Mouse (Mus musculus) right cerebral cortex, postnatal 10 days (tissue): Measurements from ENCODE around the gene Cldn10.

Source experiments
- DNase-seq, 2 experiments: peaks; one replicate each; pipeline ENCODE4 v3.0.0; 2021; ENCODE audit warnings: low spot score in 2 of 2

Cldn10 gene

GRCm38 (mm10) chr14:118862253-118862652, 74.5 kb downstream of the Cldn10 start:
- DNase-seq: no peak

- no peak for DNase-seq
Observed at GRCm38 (mm10) chr14:118864905-118865304, 77.2 kb downstream of the Cldn10 start.

GRCm38 (mm10) chr14:118866014-118866811, 78.5 kb downstream of the Cldn10 start:
- DNase-seq: no peak

DNA sequence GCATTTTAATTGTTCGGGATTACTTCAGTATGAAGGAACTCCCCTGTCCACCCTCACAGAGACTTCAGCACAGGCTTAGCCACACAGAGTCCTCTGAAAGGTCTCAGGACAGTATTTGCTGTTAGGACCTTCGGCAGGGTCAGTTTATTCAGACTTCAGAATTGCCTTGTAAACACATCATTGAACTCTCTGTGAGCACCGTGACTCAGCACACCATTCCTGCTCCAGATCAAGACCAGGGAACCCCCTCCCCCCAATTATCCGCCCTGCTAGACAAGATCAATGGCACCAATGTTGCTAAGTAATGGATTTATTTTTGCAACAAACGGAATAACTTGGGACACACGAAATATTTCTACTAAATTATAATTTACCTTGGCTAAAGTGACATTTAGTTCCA, 79.7 kb downstream of the Cldn10 start:
- DNase-seq: no peak

GRCm38 (mm10) chr14:118868102-118868724, 80.5 kb downstream of the Cldn10 start:
- peak; percentile 74 to 81 for DNase-seq

- no peak for DNase-seq
Observed at GRCm38 (mm10) chr14:118869712-118870111, 82.0 kb downstream of the Cldn10 start.

- no peak for DNase-seq
Observed at GRCm38 (mm10) chr14:118874126-118874525, 86.4 kb downstream of the Cldn10 start.

DNA sequence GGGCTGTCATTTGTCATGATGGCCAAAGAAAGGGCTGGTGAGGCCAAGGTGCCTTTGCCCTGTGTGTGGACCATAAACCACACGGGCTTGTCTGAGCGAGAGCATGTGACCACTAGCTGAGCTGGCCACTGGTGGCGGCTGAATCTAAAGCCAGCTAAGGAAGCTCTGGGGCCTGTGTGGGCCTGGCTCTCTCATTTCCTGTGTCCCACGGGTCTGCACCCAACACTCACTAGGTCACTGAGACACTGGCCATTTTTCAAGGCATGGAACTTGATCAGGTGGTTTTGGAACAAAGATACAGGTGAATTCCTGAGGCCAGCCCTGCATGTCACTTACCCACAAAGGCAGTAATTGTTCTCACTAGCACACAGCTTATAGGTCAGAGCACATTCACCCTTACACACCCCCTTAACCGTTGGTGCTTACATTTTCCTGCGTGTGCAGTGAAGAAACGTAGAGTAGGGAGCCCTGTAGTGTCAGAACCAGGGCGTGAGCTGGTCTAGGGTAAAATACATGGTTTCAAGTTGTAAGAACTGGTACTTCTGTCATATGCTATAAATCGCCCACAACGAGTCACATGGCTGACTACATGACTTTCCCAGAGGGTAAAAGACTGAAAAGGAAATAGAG, 87.2 kb downstream of the Cldn10 start:
- DNase-seq: no peak

GRCm38 (mm10) chr14:118878346-118878910, 90.7 kb downstream of the Cldn10 start:
- DNase-seq: no peak

DNA sequence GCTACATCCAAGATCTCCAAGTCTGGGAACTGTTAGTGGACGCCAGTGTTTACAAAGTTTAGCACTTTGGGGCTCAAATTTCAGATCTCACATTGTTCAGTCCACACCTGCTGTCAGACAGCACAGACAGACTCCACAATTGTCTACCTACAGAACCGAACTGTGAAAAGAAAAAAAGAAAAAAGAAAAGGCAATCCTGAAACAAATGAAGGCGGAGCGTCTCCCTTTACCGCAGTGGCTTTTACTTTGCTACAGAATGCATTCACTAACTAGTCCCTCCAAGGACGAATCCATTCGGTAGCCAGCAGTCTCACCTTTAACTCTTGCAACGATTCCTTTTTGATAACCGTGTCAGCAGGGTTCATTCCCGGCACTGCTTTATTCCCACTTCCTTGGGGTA, 93.0 kb downstream of the Cldn10 start:
- no peak for DNase-seq

DNA sequence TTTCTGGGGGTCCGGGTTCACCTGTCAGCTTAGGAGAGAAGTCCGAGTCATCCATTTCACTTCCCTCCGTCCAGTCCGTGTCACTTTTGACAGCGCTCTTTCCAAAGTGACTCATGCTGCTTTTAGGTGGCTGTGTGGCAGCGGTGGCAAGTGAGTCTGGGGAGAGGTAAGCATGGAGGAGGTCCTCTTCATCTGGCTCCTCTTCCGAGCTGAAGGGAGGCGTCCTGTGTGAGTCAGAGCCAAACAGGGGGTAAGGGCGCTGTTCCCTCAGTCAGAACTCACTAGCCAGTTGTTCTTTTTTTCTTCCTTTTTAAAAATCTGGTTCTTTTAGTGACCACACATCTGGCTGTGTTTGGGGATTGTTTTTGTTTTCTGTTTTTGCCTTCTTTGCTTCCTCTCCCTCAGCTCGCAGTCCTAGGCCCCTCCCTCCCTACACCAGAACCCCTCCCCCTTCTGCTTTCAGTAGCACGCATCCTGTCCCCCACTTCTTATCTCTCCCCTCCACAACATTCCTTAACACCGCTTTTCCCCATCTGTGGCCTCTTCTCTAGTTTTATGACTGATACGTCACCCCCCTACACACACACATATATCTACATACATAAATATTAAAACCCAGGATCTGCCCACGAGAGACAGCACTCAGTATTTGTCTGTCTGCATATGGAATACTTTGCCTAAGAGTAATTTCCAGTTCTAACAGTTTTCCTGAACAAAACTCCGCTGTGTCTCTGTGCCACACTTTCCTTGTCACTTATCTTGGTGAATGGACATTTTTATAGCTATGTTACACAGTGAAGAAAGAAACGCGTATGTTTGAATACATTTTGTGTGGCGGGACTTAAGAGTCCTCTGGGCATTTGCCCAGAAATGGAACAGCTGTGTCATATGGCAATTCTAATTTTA, 95.9 kb downstream of the Cldn10 start:
- DNase-seq: no peak

DNA sequence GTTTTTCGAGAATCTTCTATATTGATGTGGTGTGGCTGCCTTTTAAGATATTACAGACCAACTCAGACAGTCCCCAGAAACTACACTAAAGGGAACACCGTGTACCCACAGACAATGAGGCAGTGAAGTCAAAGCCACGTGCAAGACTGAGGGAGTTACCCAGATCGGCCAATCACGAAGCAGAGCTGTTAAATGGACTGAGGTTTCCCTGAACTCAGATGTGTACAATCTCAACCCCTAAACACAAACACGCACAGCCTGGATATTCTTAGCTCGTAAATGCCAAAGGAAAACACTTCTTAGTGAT, 96.5 kb downstream of the Cldn10 start:
- no peak for DNase-seq

DNA sequence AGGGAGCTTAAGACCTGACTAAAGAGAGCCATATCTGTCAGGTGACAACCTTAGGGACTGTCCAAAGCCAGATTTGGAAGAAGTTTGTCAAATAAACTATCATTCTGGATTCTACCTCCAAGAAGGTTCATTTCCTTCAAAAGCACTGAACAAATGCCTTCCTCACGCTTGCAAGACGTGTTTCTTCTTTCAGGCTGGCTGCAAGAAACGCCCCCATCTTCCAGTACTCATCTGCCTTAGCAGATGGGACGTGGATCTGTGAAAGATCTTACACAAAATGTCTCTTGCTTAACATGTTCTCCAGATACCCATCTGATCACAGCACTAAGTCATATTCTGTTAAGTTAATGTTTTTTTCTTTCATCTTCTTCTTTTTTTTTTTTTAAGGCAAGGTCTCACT, 102.4 kb downstream of the Cldn10 start:
- peak; percentile 57 to 80 for DNase-seq

DNA sequence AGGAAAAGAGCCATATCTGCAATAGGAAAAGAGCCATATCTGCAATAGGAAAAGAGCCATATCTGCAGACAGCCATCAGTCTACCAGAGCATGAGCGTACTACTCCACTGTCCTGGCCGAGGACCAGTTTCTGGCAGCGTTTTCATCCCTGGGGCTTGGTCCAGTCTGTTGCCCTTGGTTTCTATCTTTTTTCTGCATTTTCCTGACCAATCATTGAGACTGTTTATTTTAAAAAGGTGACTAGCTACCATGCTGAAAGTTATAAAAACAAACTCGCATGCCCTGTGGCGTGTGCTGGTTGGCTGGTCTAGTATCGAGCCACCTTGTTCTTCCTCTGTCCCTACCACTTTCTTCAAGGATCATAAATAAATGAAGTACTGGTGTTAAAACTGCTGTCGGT, 107.5 kb downstream of the Cldn10 start:
- DNase-seq: no peak

DNA sequence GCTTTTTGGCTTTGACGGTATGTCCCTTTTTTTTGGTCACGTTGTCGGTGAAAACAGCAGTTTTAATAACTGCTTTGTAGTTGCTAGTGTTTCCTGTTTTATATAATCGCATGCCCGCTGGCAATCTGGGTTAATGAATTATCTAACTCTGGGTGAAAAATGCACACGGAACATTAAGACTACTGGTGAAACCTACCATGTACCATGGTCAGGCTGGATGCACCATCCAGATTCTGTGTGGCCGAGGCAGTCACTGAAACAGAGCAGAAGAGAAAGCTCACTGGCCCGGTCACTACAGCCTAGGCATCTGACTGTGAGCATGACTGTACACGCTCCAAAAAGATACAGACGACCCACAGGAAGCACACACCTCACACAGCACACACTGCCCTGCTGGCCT, 107.9 kb downstream of the Cldn10 start:
- DNase-seq: no peak

GRCm38 (mm10) chr14:118899940-118900339, 112.2 kb downstream of the Cldn10 start:
- DNase-seq: no peak

GRCm38 (mm10) chr14:118900911-118901310, 113.2 kb downstream of the Cldn10 start:
- DNase-seq: no peak

DNA sequence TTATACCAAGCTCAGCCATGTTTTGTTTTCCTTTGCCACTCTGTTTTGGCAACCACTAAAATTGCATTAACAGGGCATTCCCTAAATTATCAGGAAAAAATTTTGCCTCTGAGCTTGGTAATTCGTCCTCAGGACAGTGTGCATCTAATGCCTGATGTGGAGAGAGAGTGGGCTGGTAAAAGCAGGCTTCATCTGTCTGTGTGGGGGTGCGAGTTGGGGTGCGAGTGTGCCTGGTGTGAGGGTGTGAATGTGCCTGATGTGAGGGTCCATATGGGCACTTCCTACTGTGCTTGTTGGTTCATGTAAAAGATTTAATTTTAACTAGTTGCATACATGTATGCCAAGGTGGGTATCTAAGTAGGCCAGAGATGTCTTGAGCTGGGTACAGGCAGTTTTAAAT, 115.7 kb downstream of the Cldn10 start:
- DNase-seq: no peak

DNA sequence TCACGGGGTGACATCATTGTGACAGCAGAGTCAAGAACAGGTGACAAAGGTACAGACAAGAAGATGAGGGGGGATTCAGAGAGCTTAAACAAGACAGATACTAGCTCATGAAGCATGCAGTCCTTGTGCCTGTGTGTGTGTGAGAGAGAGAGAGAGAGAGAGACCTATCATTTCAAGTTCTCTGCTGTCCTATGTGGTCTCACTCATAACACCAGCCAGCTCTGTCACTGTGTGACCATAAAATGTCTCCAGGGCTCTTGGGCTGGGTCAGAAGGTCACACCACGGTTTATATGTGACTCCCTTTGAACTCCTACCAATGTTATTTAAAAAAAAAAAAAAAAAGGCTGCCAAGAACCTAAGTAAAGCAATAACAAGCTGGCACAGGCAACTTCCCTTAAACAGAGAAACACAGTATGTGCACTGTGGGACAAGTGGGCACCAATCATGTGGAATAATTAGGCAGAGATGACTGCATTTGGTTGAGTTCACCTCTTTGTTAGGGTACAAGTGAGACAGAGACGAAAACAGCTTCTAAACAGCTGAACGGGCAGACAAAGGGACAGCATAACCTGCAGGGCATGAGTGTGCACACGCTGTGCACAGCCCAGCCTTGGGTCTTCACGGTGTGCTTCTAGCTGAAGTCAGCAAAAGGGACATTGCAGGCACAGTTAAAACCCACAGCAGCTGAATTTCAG, 116.3 kb downstream of the Cldn10 start:
- DNase-seq: no peak

DNA sequence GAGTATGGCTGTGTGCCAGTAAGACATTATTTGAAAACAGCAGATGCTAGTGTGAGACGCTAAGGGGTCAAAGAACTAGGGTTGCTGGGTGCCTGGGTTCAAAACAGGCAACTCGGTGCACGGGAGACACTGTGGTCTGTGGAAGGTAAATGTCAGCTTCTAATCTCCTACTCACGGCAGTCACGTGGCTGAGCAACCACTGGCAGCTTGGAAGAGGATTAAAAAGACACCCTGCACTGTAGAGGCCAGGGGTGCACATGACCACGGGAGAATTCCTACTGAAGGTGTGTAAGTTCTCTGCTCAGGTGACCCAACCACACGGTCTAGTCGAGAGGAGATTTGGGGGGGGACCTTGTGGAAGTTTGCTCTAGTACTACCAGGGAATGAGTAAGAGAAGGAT, 119.9 kb downstream of the Cldn10 start:
- DNase-seq: no peak

DNA sequence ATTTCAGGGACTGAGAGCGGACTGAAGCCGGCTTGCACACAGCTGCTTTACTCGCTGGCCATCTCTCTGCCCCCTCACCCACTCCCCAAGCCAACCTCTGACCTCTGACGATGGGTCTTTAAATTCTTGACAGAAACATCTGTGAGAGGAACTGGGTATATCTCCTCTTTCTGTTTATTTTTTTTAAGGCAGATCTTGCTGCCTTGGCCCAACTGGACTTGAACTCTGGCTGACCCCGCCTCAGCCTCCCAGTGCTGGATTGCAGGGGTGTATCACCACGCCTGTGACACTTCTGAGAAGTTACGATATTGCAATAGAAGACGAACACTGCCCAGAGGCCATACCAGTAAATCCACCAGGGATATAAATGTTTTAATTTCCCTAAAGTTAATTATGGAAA, 122.2 kb downstream of the Cldn10 start:
- no peak for DNase-seq
